Mouse (Mus musculus) thymus, adult 2 months (tissue): Measurements from ENCODE around the gene Rnf212b. TPM values are rescaled to one million over a fixed set of nuclear protein-coding genes. Genes with fewer than 3 reads are reported as not detected.
A peak's percentile ranks its signal among the peaks of the same experiment; 100 is the strongest.

ENCODE experiments used
- DNase-seq: peaks from one replicate; pipeline ENCODE4 v3.0.0; 2021
- H3K27ac ChIP-seq: fragments of 200-500 bp; 2 replicates; pipeline ENCODE4 v1.5.1; 2012; ENCODE audit warnings: low read length, control low read depth; ENCODE audit not compliant: control insufficient read depth, insufficient read depth
- H3K27me3 ChIP-seq: fragments of 200-500 bp; 2 replicates; pipeline ENCODE4 v1.6.1; 2012; ENCODE audit warnings: mild to moderate bottlenecking, low read length, moderate library complexity, mixed read lengths; ENCODE audit not compliant: control insufficient read depth, insufficient read depth
- H3K36me3 ChIP-seq: fragments of 200-500 bp; 2 replicates; pipeline ENCODE4 v1.6.1; 2012; ENCODE audit warnings: mild to moderate bottlenecking, low read length, moderate library complexity; ENCODE audit not compliant: control insufficient read depth, insufficient read depth
- H3K4me1 ChIP-seq: fragments of 200-500 bp; replicated peaks from 2 replicates; pipeline ENCODE4 v1.6.1; 2012; ENCODE audit warnings: low read length; ENCODE audit not compliant: control insufficient read depth, insufficient read depth
- H3K4me3 ChIP-seq: fragments of 200-500 bp; 2 replicates; pipeline ENCODE4 v1.5.1; 2012; ENCODE audit warnings: mild to moderate bottlenecking, low read length, control low read depth, moderate library complexity; ENCODE audit not compliant: control insufficient read depth, insufficient read depth
- CTCF ChIP-seq: fragments of 200-500 bp; IDR thresholded peaks from 2 replicates; pipeline ENCODE4 v1.5.1; 2012; ENCODE audit warnings: mild to moderate bottlenecking, control low read depth, low read length, moderate library complexity, borderline replicate concordance; ENCODE audit not compliant: control insufficient read depth, poor library complexity, insufficient read depth; ENCODE audit errors: extremely low read depth
- POLR2A ChIP-seq: fragments of 200-500 bp; IDR thresholded peaks from 2 replicates; pipeline ENCODE4 v1.6.1; 2012; ENCODE audit warnings: mild to moderate bottlenecking, low read length, control low read depth, moderate library complexity; ENCODE audit not compliant: control insufficient read depth, poor library complexity, insufficient read depth; ENCODE audit errors: extremely low read depth
- WGBS: fragments of 180-500 bp; shearing (Covaris S2); methylation state at CpG from one replicate; pipeline ENCODE4 v1.1.7; 2018; 5-methylcytosine and 5-hydroxymethylcytosine counted together
- polyA plus RNA-seq: library from polyadenylated mRNA; depleted of rRNA; stranded (reverse); fragments of >200 nt; gene quantifications from 2 replicates; pipeline ENCODE4 v1.2.3, GENCODE M21; 2012; rRNA removed

Gene Rnf212b
- polyA plus RNA-seq, 1 experiment = 0.15 TPM

DNA sequence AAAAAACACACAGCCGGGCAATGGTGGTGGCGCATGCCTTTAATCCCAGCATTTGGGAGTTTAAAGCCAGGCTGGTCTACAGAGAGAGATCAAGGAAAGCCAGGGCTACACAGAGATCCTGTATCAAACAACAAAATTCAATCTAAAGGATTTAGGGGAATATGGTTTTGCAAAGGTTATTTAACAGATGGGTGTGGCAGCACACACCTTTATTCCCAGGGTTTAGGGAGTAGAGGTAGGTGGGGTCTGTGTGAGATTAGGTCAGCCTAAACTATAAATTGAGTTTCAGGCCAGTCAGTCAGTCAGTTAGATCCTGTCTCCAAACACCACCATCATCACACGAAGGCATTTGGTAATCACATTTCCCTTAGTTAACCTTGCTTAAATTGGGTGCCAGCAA lies 78.3 kb downstream of the Rnf212b start, which contains the start of gene Pabpn1:
Gene Pabpn1, plus strand, starts transcription at position 301 of the 400 bp plus-strand sequence.
- Histone ChIP-seq H3K4me3 (no peak within 1 kb of the TSS), H3K4me1 (peaks cover 2% of the 10 kb centered on the region; the same call in 1 of the 2 replicates), H3K27ac (no peak within 1 kb of the TSS), H3K36me3 (peaks cover 17% of the 10 kb centered on the region), H3K27me3 (no peaks in the 10 kb centered on the region)
- 95% methylated on average over 3 of the region's 3 CpGs for WGBS
- no peak for TF ChIP-seq CTCF
- no peak for TF ChIP-seq POLR2A
- DNase-seq = no peak

DNA sequence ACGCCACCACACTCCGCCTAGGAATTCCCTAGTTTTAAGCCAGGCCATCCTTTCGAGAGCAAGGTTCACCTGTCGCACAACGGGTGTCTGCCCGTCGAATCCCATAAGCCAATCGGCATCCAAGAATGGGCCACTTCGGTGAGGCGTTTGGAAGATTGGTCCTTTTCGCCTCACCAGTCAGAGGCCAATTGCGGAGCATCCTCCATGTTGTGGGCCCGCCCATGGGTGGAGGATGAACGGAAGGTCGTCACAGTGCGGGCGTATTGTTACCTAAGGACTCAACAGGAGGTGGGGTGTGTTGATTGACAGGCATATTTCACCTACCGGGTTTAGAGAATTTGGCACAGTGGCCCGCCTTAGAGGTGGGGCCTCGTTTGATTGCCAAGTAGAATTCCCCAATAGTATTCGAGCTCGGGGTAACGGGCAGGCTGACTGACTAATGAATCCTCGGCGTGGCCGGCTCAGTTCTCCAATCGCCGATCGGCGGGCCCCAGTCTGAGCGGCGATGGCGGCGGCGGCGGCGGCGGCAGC lies 79.8 kb downstream of the Rnf212b start:
- DNase-seq = peak; percentile 98
- H3K4me3 ChIP-seq = peak overlapping the region; percentile 51
- under 1% methylated on average over 38 of the region's 38 CpGs for WGBS
- H3K27me3 ChIP-seq = no peaks in the 10 kb centered on the region
- H3K36me3 ChIP-seq = peaks cover 24% of the 10 kb centered on the region
- 0 out of 2 replicates have a peak, but pooled peaks have one; percentile 21 for TF ChIP-seq CTCF
- peak; percentile 67; the same call in 1 of the 2 replicates for TF ChIP-seq POLR2A
- peak overlapping the region; percentile 44; the same call in 1 of the 2 replicates for H3K27ac ChIP-seq
- H3K4me1 ChIP-seq = peaks cover 2% of the 10 kb centered on the region; the same call in 1 of the 2 replicates

GRCm38 (mm10) chr14:54894296-54895151 lies 80.6 kb downstream of the Rnf212b start:
- peak; percentile 9 for DNase-seq
- Histone ChIP-seq H3K36me3 (peaks cover 24% of the 10 kb centered on the region), H3K27me3 (no peaks in the 10 kb centered on the region), H3K4me3 (peak overlapping the region; percentile 86), H3K4me1 (peaks cover 2% of the 10 kb centered on the region; the same call in 1 of the 2 replicates), H3K27ac (peak overlapping the region; percentile 13; the same call in 1 of the 2 replicates)
- TF ChIP-seq CTCF = no peak
- TF ChIP-seq POLR2A = no peak
- WGBS = under 1% methylated on average over 54 of the region's 54 CpGs

GRCm38 (mm10) chr14:54897445-54897844 lies 83.5 kb downstream of the Rnf212b start:
- WGBS = 96% methylated on average over 2 of the region's 2 CpGs
- no peak overlapping the region for H3K27ac ChIP-seq
- peaks cover 2% of the 10 kb centered on the region; the same call in 1 of the 2 replicates for H3K4me1 ChIP-seq
- no peak overlapping the region for H3K4me3 ChIP-seq
- H3K27me3 ChIP-seq = no peaks in the 10 kb centered on the region
- peaks cover 24% of the 10 kb centered on the region for H3K36me3 ChIP-seq
- DNase-seq = no peak
- TF ChIP-seq POLR2A (no peak), CTCF (no peak)

DNA sequence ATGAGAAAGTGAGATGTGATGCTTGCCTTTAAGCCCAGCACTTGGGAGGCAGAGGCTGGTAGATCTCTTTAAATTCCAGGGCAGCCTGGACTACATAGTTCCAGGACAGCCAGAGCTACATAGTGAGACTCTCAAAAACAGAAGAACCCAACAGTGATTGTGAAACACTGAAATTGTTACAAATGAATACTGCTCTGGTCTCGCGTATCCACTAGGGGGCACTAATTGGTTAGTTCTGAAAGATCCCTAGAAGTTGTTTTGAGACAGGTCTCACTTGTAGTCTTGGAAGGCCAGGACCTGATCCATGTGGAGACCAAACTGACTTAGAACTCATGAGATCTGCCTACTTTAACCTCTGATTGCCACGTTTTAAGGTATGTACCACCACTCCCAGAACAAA lies 86.4 kb downstream of the Rnf212b start:
- TF ChIP-seq CTCF = no peak
- no peak for TF ChIP-seq POLR2A
- no peak overlapping the region for H3K27ac ChIP-seq
- H3K4me1 ChIP-seq = no peaks in the 10 kb centered on the region
- peak; percentile 57 for DNase-seq
- peaks cover 24% of the 10 kb centered on the region for H3K36me3 ChIP-seq
- no peak overlapping the region for H3K4me3 ChIP-seq
- 2% methylated on average over 3 of the region's 3 CpGs for WGBS
- no peaks in the 10 kb centered on the region for H3K27me3 ChIP-seq

GRCm38 (mm10) chr14:54903641-54904040 lies 89.7 kb downstream of the Rnf212b start:
- no peaks in the 10 kb centered on the region for H3K27me3 ChIP-seq
- no peak overlapping the region for H3K4me3 ChIP-seq
- H3K27ac ChIP-seq = no peak overlapping the region
- no peak for DNase-seq
- H3K36me3 ChIP-seq = no peaks in the 10 kb centered on the region
- 97% methylated on average over 4 of the region's 4 CpGs for WGBS
- no peaks in the 10 kb centered on the region for H3K4me1 ChIP-seq
- TF ChIP-seq POLR2A (no peak), CTCF (no peak)

Other genes with a start within 250 kb of the Rnf212b start
- 13.9 and 17.6 TPM in 2 replicates for gene Ajuba, start 236.6 kb upstream of the Rnf212b start, polyA plus RNA-seq
- 8.7 and 9.8 TPM in 2 replicates for gene 4931414P19Rik, start 208.1 kb upstream of the Rnf212b start, polyA plus RNA-seq
- gene Psmb5, start 196.1 kb upstream of the Rnf212b start, polyA plus RNA-seq = 239 and 266 TPM in 2 replicates
- 67.6 and 92.4 TPM in 2 replicates for gene Psmb11, start 192.7 kb upstream of the Rnf212b start, polyA plus RNA-seq
- not detected in 2 replicates for gene Gm17606, start 173.2 kb upstream of the Rnf212b start, polyA plus RNA-seq
- 138 and 142 TPM in 2 replicates for gene Cdh24, start 172.8 kb upstream of the Rnf212b start, polyA plus RNA-seq
- 80.2 and 92.8 TPM in 2 replicates for gene 1700123O20Rik, start 127.9 kb upstream of the Rnf212b start, polyA plus RNA-seq
- 238 and 263 TPM in 2 replicates for gene Acin1, start 127.2 kb upstream of the Rnf212b start, polyA plus RNA-seq
- gene Gm29776, start 115.3 kb upstream of the Rnf212b start, polyA plus RNA-seq = 0.09 and 0.14 TPM in 2 replicates
- 2.1 and 2.7 TPM in 2 replicates for gene Cebpe, start 102.0 kb upstream of the Rnf212b start, polyA plus RNA-seq
- gene Slc7a8, start 32.2 kb upstream of the Rnf212b start, polyA plus RNA-seq = 10.0 and 11.6 TPM in 2 replicates
- gene Homez, start 56.8 kb downstream of the Rnf212b start, polyA plus RNA-seq = 4.7 and 5.9 TPM in 2 replicates
- gene Ppp1r3e, start 63.4 kb downstream of the Rnf212b start, polyA plus RNA-seq = 14.3 and 18.2 TPM in 2 replicates
- 21.4 and 23.5 TPM in 2 replicates for gene Bcl2l2, start 69.2 kb downstream of the Rnf212b start, polyA plus RNA-seq
- 0.28 and 1.9 TPM in 2 replicates for gene Gm20521, start 69.3 kb downstream of the Rnf212b start, polyA plus RNA-seq
- gene Pabpn1, start 78.4 kb downstream of the Rnf212b start, polyA plus RNA-seq = 190 and 219 TPM in 2 replicates
- gene Slc22a17, start 99.0 kb downstream of the Rnf212b start, polyA plus RNA-seq = 25.7 and 29.9 TPM in 2 replicates
- gene Efs, start 112.0 kb downstream of the Rnf212b start, polyA plus RNA-seq = 20.0 and 25.0 TPM in 2 replicates
- 0.11 and 0.50 TPM in 2 replicates for gene Il25, start 118.6 kb downstream of the Rnf212b start, polyA plus RNA-seq
- 0.67 and 0.92 TPM in 2 replicates for gene Cmtm5, start 122.1 kb downstream of the Rnf212b start, polyA plus RNA-seq
- 13.4 and 159 TPM in 2 replicates for gene Myh6, start 152.8 kb downstream of the Rnf212b start, polyA plus RNA-seq
- gene Gm17428, start 162.8 kb downstream of the Rnf212b start, polyA plus RNA-seq = not detected in 2 replicates
- 0.23 and 0.96 TPM in 2 replicates for gene Myh7, start 180.5 kb downstream of the Rnf212b start, polyA plus RNA-seq
- 24.6 and 31.0 TPM in 2 replicates for gene Ngdn, start 201.3 kb downstream of the Rnf212b start, polyA plus RNA-seq